Mouse (Mus musculus) stomach, postnatal 0 days (tissue): ENCODE measurements at regions not wholly inside any gene's neighbourhood (a gene's known extent, or its start where the extent isn't known, plus 50 kb on each side); places are given as distances from the start of the nearest gene placed in this dataset.
A peak's percentile ranks its signal among the peaks of the same experiment; 100 is the strongest.
"Not testable (repeated sequence)": the region's sequence is repeated elsewhere in the genome, so short reads cannot be mapped to it uniquely, and the experiment has no call there.

Source experiments
- ATAC-seq: fragments of 200-750 bp; cut with Nextera tagmentation; 2 replicates; pipeline ENCODE4 v1.8.0; 2017; ENCODE audit not compliant: low FRiP score, low TSS enrichment
- DNase-seq: peaks from one replicate; pipeline ENCODE4 v3.0.0-alpha.2; 2016; ENCODE audit warnings: low spot score
- H3K27ac ChIP-seq: fragments of 300-500 bp; sonication (generic); replicated peaks from 2 replicates; pipeline ENCODE4 v1.5.1; 2014; ENCODE audit warnings: mild to moderate bottlenecking, control low read depth
- H3K27me3 ChIP-seq: fragments of 300-500 bp; sonication (generic); 2 replicates; pipeline ENCODE4 v1.6.1; 2014; ENCODE audit warnings: low read length; ENCODE audit not compliant: control insufficient read depth, insufficient read depth
- H3K36me3 ChIP-seq: fragments of 300-500 bp; sonication (generic); 2 replicates; pipeline ENCODE4 v1.6.1; 2014; ENCODE audit warnings: low read length, mixed read lengths; ENCODE audit not compliant: control insufficient read depth, insufficient read depth
- H3K4me1 ChIP-seq: fragments of 300-500 bp; sonication (generic); replicated peaks from 2 replicates; pipeline ENCODE4 v1.6.1; 2014; ENCODE audit warnings: antibody characterized with exemption; ENCODE audit not compliant: control insufficient read depth, insufficient read depth
- H3K4me2 ChIP-seq: fragments of 300-500 bp; sonication (generic); replicated peaks from 2 replicates; pipeline ENCODE4 v1.6.1; 2014; ENCODE audit warnings: low read depth, mild to moderate bottlenecking, control low read depth, moderate library complexity
- H3K4me3 ChIP-seq: fragments of 300-500 bp; sonication (generic); 2 replicates; pipeline ENCODE4 v1.5.1; 2014; ENCODE audit warnings: low read depth, low read length, control low read depth
- H3K9ac ChIP-seq: fragments of 300-500 bp; sonication (generic); 2 replicates; pipeline ENCODE4 v1.6.1; 2014; ENCODE audit warnings: mild to moderate bottlenecking, low read length, control low read depth, mixed read lengths
- H3K9me3 ChIP-seq: fragments of 300-500 bp; sonication (generic); 2 replicates; pipeline ENCODE4 v1.6.1; 2016; ENCODE audit warnings: low read length; ENCODE audit not compliant: control insufficient read depth
- CTCF ChIP-seq: IDR thresholded peaks from 2 replicates; pipeline ENCODE4 v1.5.1; 2016; ENCODE audit warnings: antibody characterized with exemption, low read depth, mild to moderate bottlenecking, moderate library complexity
- EP300 ChIP-seq: optimal IDR thresholded peaks from 2 replicates; pipeline ENCODE3; 2016; ENCODE audit warnings: antibody characterized with exemption
- WGBS: fragments of 180-500 bp; shearing (Covaris S2); extraction: QIAGEN DNeasy Blood & Tissue Kit; methylation state at CpG from one replicate; pipeline ENCODE4 v1.1.7; 2014; 5-methylcytosine and 5-hydroxymethylcytosine counted together

DNA sequence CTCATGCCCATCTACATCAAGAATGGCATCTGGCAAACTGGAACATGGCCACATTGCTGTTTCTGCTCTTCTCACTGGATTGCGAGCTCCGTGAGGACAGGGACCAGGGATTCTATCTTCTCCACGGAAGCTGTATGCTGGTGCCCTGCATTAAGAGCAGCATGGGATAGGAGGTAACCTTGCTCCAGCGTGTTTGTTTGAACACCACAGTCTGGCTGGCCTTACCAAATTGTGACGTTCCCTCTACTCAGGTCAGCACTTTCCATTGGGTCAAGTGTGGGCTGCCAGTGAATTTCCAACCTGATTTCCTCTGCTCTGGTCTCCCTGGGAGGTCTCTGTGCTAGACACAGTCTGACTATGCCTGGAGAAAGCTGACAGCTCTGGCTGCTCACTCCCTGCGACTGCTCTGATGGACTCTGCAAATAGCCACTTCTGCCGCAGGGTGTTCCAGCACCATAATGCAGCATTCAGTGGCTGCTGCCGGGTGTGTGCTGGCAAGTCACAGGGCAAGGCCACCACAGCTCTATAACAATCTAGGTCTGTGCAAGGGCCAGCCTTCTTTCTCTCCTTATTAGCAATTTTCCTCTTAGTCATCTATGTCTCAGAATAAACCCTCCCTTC lies 175.6 kb downstream of the Opa1 start:
- Histone ChIP-seq H3K36me3 (no peaks in the 10 kb centered on the region), H3K27ac (no peak overlapping the region), H3K4me1 (0 out of 2 replicates have a peak, but pooled peaks cover 8% of the 10 kb centered on the region), H3K4me3 (no peak overlapping the region), H3K9ac (no peak overlapping the region), H3K27me3 (no peaks in the 10 kb centered on the region), H3K4me2 (no peak overlapping the region), H3K9me3 (no peaks in the 10 kb centered on the region)
- WGBS, result 42% methylated on average over 8 of the region's 8 CpGs
- DNase-seq, result peak; percentile 56
- no peak for TF ChIP-seq CTCF
- peak; percentile 87 for ATAC-seq

GRCm38 (mm10) chr16:29758246-29758645 lies 179.1 kb downstream of the Opa1 start:
- 47% methylated on average over 3 of the region's 3 CpGs for WGBS
- no peak overlapping the region for H3K9ac ChIP-seq
- peaks cover 8% of the 10 kb centered on the region; the same call in 1 of the 2 replicates for H3K4me1 ChIP-seq
- ATAC-seq (no peak), DNase-seq (no peak)
- H3K36me3 ChIP-seq, result no peaks in the 10 kb centered on the region
- no peak overlapping the region for H3K4me3 ChIP-seq
- H3K9me3 ChIP-seq, result no peaks in the 10 kb centered on the region
- no peaks in the 10 kb centered on the region for H3K27me3 ChIP-seq
- no peak overlapping the region for H3K27ac ChIP-seq
- TF ChIP-seq CTCF (no peak), EP300 (no peak)
- H3K4me2 ChIP-seq, result no peak overlapping the region

DNA sequence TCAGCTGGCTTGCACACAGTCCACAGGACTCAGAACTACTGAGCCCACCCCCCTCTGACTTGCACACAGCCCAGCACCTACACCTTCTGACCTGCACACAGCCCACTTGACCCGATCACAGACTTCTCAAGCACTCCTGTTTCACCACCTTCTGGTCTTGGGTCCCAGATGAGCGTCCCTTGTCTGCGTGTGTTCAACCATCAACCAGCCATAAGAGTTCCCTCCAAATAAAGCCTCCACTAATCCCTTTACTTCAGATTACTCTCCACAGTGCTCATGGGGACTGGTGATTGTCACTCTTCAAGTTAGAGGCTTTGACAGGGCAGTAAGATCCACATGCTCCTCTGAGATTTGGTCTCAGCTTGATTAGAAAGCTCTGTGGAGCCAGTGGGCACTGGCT lies 180.3 kb downstream of the Opa1 start:
- 91% methylated on average over 3 of the region's 3 CpGs for whole genome bisulfite sequencing
- no peak overlapping the region for H3K27ac ChIP-seq
- peaks cover 8% of the 10 kb centered on the region; the same call in 1 of the 2 replicates for H3K4me1 ChIP-seq
- H3K9ac ChIP-seq, result no peak overlapping the region
- ATAC-seq, result no peak
- DNase-seq, result no peak
- no peak overlapping the region for H3K4me2 ChIP-seq
- no peak overlapping the region for H3K4me3 ChIP-seq
- no peak for TF ChIP-seq CTCF
- TF ChIP-seq EP300, result no peak
- no peaks in the 10 kb centered on the region for H3K9me3 ChIP-seq
- H3K36me3 ChIP-seq, result no peaks in the 10 kb centered on the region
- H3K27me3 ChIP-seq, result no peaks in the 10 kb centered on the region

DNA sequence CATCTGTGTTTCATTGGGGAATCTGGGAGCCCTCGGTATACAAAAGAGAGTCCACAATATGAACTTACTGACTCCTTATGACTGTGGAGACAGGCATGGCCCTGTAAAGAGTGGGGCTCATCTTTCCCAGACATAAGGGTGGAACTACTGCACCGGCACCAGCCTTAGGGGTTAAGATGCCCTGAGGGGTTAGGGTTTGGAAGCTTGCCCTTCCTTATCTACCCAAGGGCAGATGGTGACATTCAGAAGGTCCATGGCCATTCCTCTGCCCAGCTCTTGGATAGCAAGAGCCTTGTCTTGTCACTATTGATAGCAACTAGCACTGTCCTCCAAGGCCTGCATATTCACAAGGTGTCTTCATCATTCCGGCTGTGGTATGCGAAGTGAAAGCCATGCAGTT lies 181.5 kb downstream of the Opa1 start:
- DNase-seq (no peak), ATAC-seq (no peak)
- Histone ChIP-seq H3K27ac (no peak overlapping the region), H3K4me3 (no peak overlapping the region), H3K9me3 (no peaks in the 10 kb centered on the region), H3K36me3 (no peaks in the 10 kb centered on the region), H3K27me3 (no peaks in the 10 kb centered on the region), H3K4me1 (peaks cover 8% of the 10 kb centered on the region; the same call in 1 of the 2 replicates), H3K9ac (no peak overlapping the region), H3K4me2 (no peak overlapping the region)
- 93% methylated on average over 4 of the region's 4 CpGs for WGBS
- no peak for TF ChIP-seq CTCF
- no peak for TF ChIP-seq EP300

DNA sequence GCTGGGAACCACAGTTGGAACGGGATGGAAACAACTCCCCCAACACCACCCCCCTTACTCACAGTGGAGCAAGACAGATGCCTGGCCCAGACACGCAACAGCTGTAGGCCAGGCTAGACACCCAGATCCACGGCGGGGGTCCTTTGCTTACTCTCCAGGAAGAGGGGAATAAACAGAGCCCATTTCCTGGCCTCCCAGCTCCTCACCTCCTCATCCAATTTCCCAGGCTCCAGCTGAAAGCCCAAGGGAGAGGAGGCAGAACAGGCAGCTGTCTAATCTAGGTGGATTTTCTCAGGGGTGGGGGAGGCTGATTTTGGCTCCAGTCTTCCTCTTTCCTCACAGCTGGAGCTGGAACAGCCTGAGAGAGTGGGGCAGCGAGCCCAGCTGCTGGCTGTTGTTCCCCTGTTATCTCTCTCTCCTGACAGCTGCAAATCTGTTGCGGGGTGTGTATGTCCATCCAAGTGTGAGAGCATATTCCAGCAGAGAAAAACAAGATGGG lies 182.7 kb downstream of the Opa1 start:
- no peak overlapping the region for H3K4me2 ChIP-seq
- no peaks in the 10 kb centered on the region for H3K36me3 ChIP-seq
- no peak overlapping the region; the same call in 1 of the 2 replicates for H3K27ac ChIP-seq
- H3K9me3 ChIP-seq, result no peaks in the 10 kb centered on the region
- DNase-seq (peak; percentile 41), ATAC-seq (peak; percentile 74; the same call in 1 of the 2 replicates)
- WGBS, result 20% methylated on average over 6 of the region's 6 CpGs
- H3K9ac ChIP-seq, result no peak overlapping the region
- no peak overlapping the region for H3K4me3 ChIP-seq
- 0 out of 2 replicates have a peak, but pooled peaks have one; percentile 5 for TF ChIP-seq CTCF
- TF ChIP-seq EP300, result peak; percentile 60
- H3K27me3 ChIP-seq, result no peaks in the 10 kb centered on the region
- peaks cover 8% of the 10 kb centered on the region; the same call in 1 of the 2 replicates for H3K4me1 ChIP-seq

DNA sequence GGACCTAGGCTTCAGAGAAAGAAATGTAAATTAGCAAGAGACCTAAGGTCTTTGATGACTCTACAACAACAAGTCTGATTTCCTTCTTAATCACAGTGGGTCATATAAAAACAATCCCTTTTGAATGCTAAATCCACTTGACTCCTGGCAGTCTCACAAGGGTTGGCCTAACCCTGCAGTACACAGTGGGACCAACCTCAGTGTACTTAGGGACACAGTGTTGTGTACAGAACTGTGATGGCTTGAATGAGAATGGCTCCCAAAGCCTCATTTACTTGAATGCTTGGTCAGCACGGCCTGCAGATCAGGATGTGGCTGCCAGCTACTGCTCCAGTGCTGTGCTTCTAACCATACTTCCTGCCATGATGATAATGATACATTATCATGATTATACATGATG lies 185.2 kb downstream of the Opa1 start:
- DNase-seq, result no peak
- H3K9ac ChIP-seq, result no peak overlapping the region
- TF ChIP-seq CTCF, result no peak
- TF ChIP-seq EP300, result no peak
- ATAC-seq, result 0 out of 2 replicates have a peak, but pooled peaks have one; percentile 28
- H3K9me3 ChIP-seq, result no peaks in the 10 kb centered on the region
- H3K27ac ChIP-seq, result no peak overlapping the region
- H3K4me1 ChIP-seq, result no peaks in the 10 kb centered on the region; the same call in 1 of the 2 replicates
- H3K27me3 ChIP-seq, result no peaks in the 10 kb centered on the region
- WGBS, result 61% methylated on average over 1 of the region's 1 CpGs
- H3K36me3 ChIP-seq, result no peaks in the 10 kb centered on the region
- H3K4me3 ChIP-seq, result no peak overlapping the region
- no peak overlapping the region for H3K4me2 ChIP-seq

DNA sequence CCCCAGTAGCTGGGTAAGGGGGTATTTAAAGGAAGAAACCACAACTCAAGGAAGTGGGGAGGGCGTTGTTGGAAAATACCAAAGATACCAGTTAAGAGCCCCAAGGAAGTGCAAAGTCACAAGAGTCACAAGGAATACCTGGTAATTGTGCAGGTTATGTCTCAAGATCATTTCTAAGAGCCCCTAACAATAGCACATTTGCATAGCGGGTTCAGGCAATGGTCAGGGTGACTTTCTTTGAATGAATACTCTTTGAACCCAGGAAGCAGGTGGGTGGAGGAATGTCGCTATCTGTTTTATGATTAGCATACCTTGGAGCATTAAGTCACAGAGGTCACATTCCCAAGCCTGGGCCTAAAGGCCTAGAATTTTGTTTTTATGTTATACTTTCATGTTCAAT lies 186.7 kb downstream of the Opa1 start:
- 95% methylated on average over 3 of the region's 3 CpGs for WGBS
- not testable (repeated sequence) for H3K9me3 ChIP-seq, H3K9ac ChIP-seq, H3K27ac ChIP-seq, H3K27me3 ChIP-seq, DNase-seq, H3K4me1 ChIP-seq, H3K4me3 ChIP-seq, ATAC-seq, H3K36me3 ChIP-seq, H3K4me2 ChIP-seq
